Comparison of ENCODE assay signal across 8 mouse cellular contexts in genomic region chr12:59039971-59040844, GRCm38 (mm10). TPM values are rescaled to one million over a fixed set of nuclear protein-coding genes. Genes with fewer than 3 reads are reported as not detected.
DNase-seq lines count a peak whose midpoint lies in the region; ATAC-seq and TF ChIP-seq lines count a peak whose summit lies in the region.

No protein-coding gene starts in this region.

- H3K9ac ChIP-seq in limb, embryonic 12.5 days (replicated peaks): no peak overlapping the region; the same call in 1 of the 2 replicates
- no peak overlapping the region for H3K9ac ChIP-seq in midbrain, embryonic 12.5 days (replicated peaks)
- no peak overlapping the region for H3K9ac ChIP-seq in stomach, embryonic 16.5 days (ENCODE audit: low read length)

- TF ChIP-seq CTCF in E14TG2a.4 (conservative IDR thresholded peaks at IDR 0.05; ENCODE audit: low read length): no peak
- TF ChIP-seq CTCF in cerebellum, adult 2 months (IDR thresholded peaks at IDR 0.05; ENCODE audit: borderline replicate concordance, insufficient read depth, low read depth, low read length): no peak

- peaks cover 32% of the 10 kb centered on the region for H3K36me3 ChIP-seq in E14TG2a.4 (ENCODE audit: insufficient read depth, low read length)
- peaks cover 38% of the 10 kb centered on the region for H3K36me3 ChIP-seq in forebrain, embryonic 10.5 days (replicated peaks)
- peaks cover 41% of the 10 kb centered on the region for H3K36me3 ChIP-seq in hindbrain, embryonic 10.5 days
- peaks cover 34% of the 10 kb centered on the region for H3K36me3 ChIP-seq in limb, embryonic 12.5 days
- H3K36me3 ChIP-seq in midbrain, embryonic 12.5 days: peaks cover 30% of the 10 kb centered on the region
- H3K36me3 ChIP-seq in stomach, embryonic 16.5 days (ENCODE audit: control insufficient read depth, insufficient read depth, low read length): 0 out of 2 replicates have a peak, but pooled peaks cover 6% of the 10 kb centered on the region

- no peaks in the 10 kb centered on the region for H3K9me3 ChIP-seq in E14TG2a.4 (ENCODE audit: low read length)
- no peaks in the 10 kb centered on the region for H3K9me3 ChIP-seq in forebrain, embryonic 10.5 days
- no peaks in the 10 kb centered on the region for H3K9me3 ChIP-seq in hindbrain, embryonic 10.5 days
- no peaks in the 10 kb centered on the region for H3K9me3 ChIP-seq in limb, embryonic 12.5 days
- no peaks in the 10 kb centered on the region for H3K9me3 ChIP-seq in midbrain, embryonic 12.5 days
- H3K9me3 ChIP-seq in stomach, embryonic 16.5 days (replicated peaks; ENCODE audit: control insufficient read depth, low read length): no peaks in the 10 kb centered on the region

- 2% methylated on average over 23 of the region's 23 CpGs for WGBS in forebrain, embryonic 10.5 days
- WGBS in hindbrain, embryonic 10.5 days: 2% methylated on average over 23 of the region's 23 CpGs
- WGBS in limb, embryonic 12.5 days: 4% methylated on average over 23 of the region's 23 CpGs
- WGBS in midbrain, embryonic 12.5 days: 3% methylated on average over 23 of the region's 23 CpGs
- WGBS in stomach, embryonic 16.5 days: 9% methylated on average over 23 of the region's 23 CpGs
- 20% methylated on average over 23 of the region's 23 CpGs for WGBS in cerebellum, adult 2 months

- no peak for TF ChIP-seq POLR2A in cerebellum, adult 2 months (IDR thresholded peaks at IDR 0.05; ENCODE audit: borderline replicate concordance, insufficient read depth, low read length)

- peak overlapping the region; percentile 37; the same call in 1 of the 2 replicates for H3K4me2 ChIP-seq in limb, embryonic 12.5 days
- peak overlapping the region; percentile 32 for H3K4me2 ChIP-seq in midbrain, embryonic 12.5 days (replicated peaks)
- peak overlapping the region; percentile 16; the same call in 1 of the 2 replicates for H3K4me2 ChIP-seq in stomach, embryonic 16.5 days (ENCODE audit: low read depth, low read length)

- H3K27ac ChIP-seq in forebrain, embryonic 10.5 days: peak overlapping the region; percentile 97
- H3K27ac ChIP-seq in hindbrain, embryonic 10.5 days: peak overlapping the region; percentile 94
- H3K27ac ChIP-seq in limb, embryonic 12.5 days: peak overlapping the region; percentile 82
- peak overlapping the region; percentile 70 for H3K27ac ChIP-seq in midbrain, embryonic 12.5 days (replicated peaks)
- peak overlapping the region; percentile 78 for H3K27ac ChIP-seq in stomach, embryonic 16.5 days (ENCODE audit: low read length)
- H3K27ac ChIP-seq in cerebellum, adult 2 months (ENCODE audit: insufficient read depth, low read length): no peak overlapping the region

- no peaks in the 10 kb centered on the region for H3K27me3 ChIP-seq in E14TG2a.4 (ENCODE audit: insufficient read depth, low read length)
- H3K27me3 ChIP-seq in forebrain, embryonic 10.5 days (ENCODE audit: poor library complexity, severe bottlenecking): no peaks in the 10 kb centered on the region
- H3K27me3 ChIP-seq in hindbrain, embryonic 10.5 days (ENCODE audit: insufficient read depth, poor library complexity, severe bottlenecking): no peaks in the 10 kb centered on the region
- H3K27me3 ChIP-seq in limb, embryonic 12.5 days: no peaks in the 10 kb centered on the region
- no peaks in the 10 kb centered on the region for H3K27me3 ChIP-seq in midbrain, embryonic 12.5 days
- no peaks in the 10 kb centered on the region for H3K27me3 ChIP-seq in stomach, embryonic 16.5 days (ENCODE audit: control insufficient read depth, insufficient read depth, low read length)
- no peaks in the 10 kb centered on the region for H3K27me3 ChIP-seq in cerebellum, adult 2 months (ENCODE audit: control insufficient read depth, insufficient read depth, low read length)

- DNase-seq in adrenal gland, postnatal 10 days: peak; percentile 67
- peak; percentile 79 for DNase-seq in forebrain, embryonic 10.5 days (ENCODE audit: extremely low spot score, low spot score)
- peak; percentile 79 for DNase-seq in hindbrain, embryonic 10.5 days (ENCODE audit: low spot score)
- no peak for DNase-seq in cerebellum, adult 2 months

- H3K4me1 ChIP-seq in E14TG2a.4 (replicated peaks; ENCODE audit: low read depth, low read length): peaks cover 11% of the 10 kb centered on the region
- H3K4me1 ChIP-seq in forebrain, embryonic 10.5 days: peaks cover 7% of the 10 kb centered on the region
- H3K4me1 ChIP-seq in hindbrain, embryonic 10.5 days (replicated peaks): 0 out of 2 replicates have a peak, but pooled peaks cover 4% of the 10 kb centered on the region
- H3K4me1 ChIP-seq in limb, embryonic 12.5 days (replicated peaks): 0 out of 2 replicates have a peak, but pooled peaks cover 3% of the 10 kb centered on the region
- 0 out of 2 replicates have a peak, but pooled peaks cover 3% of the 10 kb centered on the region for H3K4me1 ChIP-seq in midbrain, embryonic 12.5 days
- H3K4me1 ChIP-seq in stomach, embryonic 16.5 days (ENCODE audit: control insufficient read depth, insufficient read depth, low read length): no peaks in the 10 kb centered on the region
- no peaks in the 10 kb centered on the region for H3K4me1 ChIP-seq in cerebellum, adult 2 months (ENCODE audit: control insufficient read depth, insufficient read depth, low read length)

- 0 out of 2 replicates have a peak overlapping the region, but pooled peaks have one; percentile 41 for H3K4me3 ChIP-seq in E14TG2a.4 (replicated peaks; ENCODE audit: low read length)
- peak overlapping the region; percentile 36 for H3K4me3 ChIP-seq in forebrain, embryonic 10.5 days
- H3K4me3 ChIP-seq in hindbrain, embryonic 10.5 days: peak overlapping the region; percentile 36
- H3K4me3 ChIP-seq in limb, embryonic 12.5 days (replicated peaks): peak overlapping the region; percentile 12; the same call in 1 of the 2 replicates
- H3K4me3 ChIP-seq in midbrain, embryonic 12.5 days: peak overlapping the region; percentile 20
- no peak overlapping the region for H3K4me3 ChIP-seq in stomach, embryonic 16.5 days (replicated peaks; ENCODE audit: low read length)
- H3K4me3 ChIP-seq in cerebellum, adult 2 months (replicated peaks; ENCODE audit: insufficient read depth, low read depth, low read length): no peak overlapping the region

- ATAC-seq in limb, embryonic 12.5 days (ENCODE audit: insufficient number of reproducible peaks, insufficient read depth, low FRiP score, low TSS enrichment, low read depth): peak; percentile 82; the same call in 1 of the 2 replicates
- peak; percentile 87 for ATAC-seq in midbrain, embryonic 12.5 days (ENCODE audit: low FRiP score, low read depth)
- peak; percentile 78 for ATAC-seq in stomach, embryonic 16.5 days (ENCODE audit: insufficient read depth, low FRiP score)

RNA-seq across cellular contexts. Expression of gene Trappc6b, which starts 21.1 kb away (rescaled TPM):
- total RNA-seq in adrenal gland, postnatal 10 days (2021): 10 to 100 TPM; 83.3 to 85.0 TPM
- 65.5 and 66.3 TPM in 2 replicates for polyA plus RNA-seq in forebrain, embryonic 10.5 days (2016; fragmentation: Nextera tagmentation; extraction: Ambion mirVana)
- polyA plus RNA-seq in hindbrain, embryonic 10.5 days (2016; fragmentation: Nextera tagmentation; extraction: Ambion mirVana): 72.6 and 84.8 TPM in 2 replicates
- polyA plus RNA-seq in limb, embryonic 12.5 days (2016; fragmentation: Nextera tagmentation; extraction: Ambion mirVana): 76.1 and 77.7 TPM in 2 replicates
- polyA plus RNA-seq in midbrain, embryonic 12.5 days (2016; fragmentation: Nextera tagmentation; extraction: Ambion mirVana): 113 and 117 TPM in 2 replicates
- polyA plus RNA-seq in stomach, embryonic 16.5 days (2015; fragmentation: Nextera tagmentation; extraction: Ambion mirVana): 80.7 and 90.5 TPM in 2 replicates
- polyA plus RNA-seq in cerebellum, adult 2 months (2012; rRNA removed): 140 and 143 TPM in 2 replicates

RNA-seq across cellular contexts. Expression of gene Pnn, which starts 26.5 kb away (rescaled TPM):
- 10 to 100 TPM; 33.8 to 50.0 TPM for total RNA-seq in adrenal gland, postnatal 10 days (2021)
- polyA plus RNA-seq in forebrain, embryonic 10.5 days (2016; fragmentation: Nextera tagmentation; extraction: Ambion mirVana): 122 and 133 TPM in 2 replicates
- polyA plus RNA-seq in hindbrain, embryonic 10.5 days (2016; fragmentation: Nextera tagmentation; extraction: Ambion mirVana): 68.6 and 105 TPM in 2 replicates
- 124 and 128 TPM in 2 replicates for polyA plus RNA-seq in limb, embryonic 12.5 days (2016; fragmentation: Nextera tagmentation; extraction: Ambion mirVana)
- polyA plus RNA-seq in midbrain, embryonic 12.5 days (2016; fragmentation: Nextera tagmentation; extraction: Ambion mirVana): 109 and 122 TPM in 2 replicates
- 84.1 and 85.6 TPM in 2 replicates for polyA plus RNA-seq in stomach, embryonic 16.5 days (2015; fragmentation: Nextera tagmentation; extraction: Ambion mirVana)
- 81.3 and 81.5 TPM in 2 replicates for polyA plus RNA-seq in cerebellum, adult 2 months (2012; rRNA removed)

RNA-seq across cellular contexts. Expression of gene Gemin2, which starts 27.0 kb away (rescaled TPM):
- 10 to 100 TPM; 11.1 to 13.5 TPM for total RNA-seq in adrenal gland, postnatal 10 days (2021)
- 42.3 and 42.8 TPM in 2 replicates for polyA plus RNA-seq in forebrain, embryonic 10.5 days (2016; fragmentation: Nextera tagmentation; extraction: Ambion mirVana)
- polyA plus RNA-seq in hindbrain, embryonic 10.5 days (2016; fragmentation: Nextera tagmentation; extraction: Ambion mirVana): 28.7 and 38.0 TPM in 2 replicates
- 45.9 and 47.0 TPM in 2 replicates for polyA plus RNA-seq in limb, embryonic 12.5 days (2016; fragmentation: Nextera tagmentation; extraction: Ambion mirVana)
- polyA plus RNA-seq in midbrain, embryonic 12.5 days (2016; fragmentation: Nextera tagmentation; extraction: Ambion mirVana): 24.9 and 26.4 TPM in 2 replicates
- 21.3 and 25.7 TPM in 2 replicates for polyA plus RNA-seq in stomach, embryonic 16.5 days (2015; fragmentation: Nextera tagmentation; extraction: Ambion mirVana)
- polyA plus RNA-seq in cerebellum, adult 2 months (2012; rRNA removed): 8.0 and 9.3 TPM in 2 replicates

RNA-seq across cellular contexts. Expression of gene Sec23a, which starts 28.4 kb away (rescaled TPM):
- total RNA-seq in adrenal gland, postnatal 10 days (2021): 10 to 100 TPM; 45.3 to 45.6 TPM
- 54.7 and 56.3 TPM in 2 replicates for polyA plus RNA-seq in forebrain, embryonic 10.5 days (2016; fragmentation: Nextera tagmentation; extraction: Ambion mirVana)
- polyA plus RNA-seq in hindbrain, embryonic 10.5 days (2016; fragmentation: Nextera tagmentation; extraction: Ambion mirVana): 58.5 and 67.8 TPM in 2 replicates
- polyA plus RNA-seq in limb, embryonic 12.5 days (2016; fragmentation: Nextera tagmentation; extraction: Ambion mirVana): 89.8 and 95.9 TPM in 2 replicates
- 94.6 and 96.5 TPM in 2 replicates for polyA plus RNA-seq in midbrain, embryonic 12.5 days (2016; fragmentation: Nextera tagmentation; extraction: Ambion mirVana)
- 79.6 and 80.8 TPM in 2 replicates for polyA plus RNA-seq in stomach, embryonic 16.5 days (2015; fragmentation: Nextera tagmentation; extraction: Ambion mirVana)
- polyA plus RNA-seq in cerebellum, adult 2 months (2012; rRNA removed): 48.4 and 48.5 TPM in 2 replicates

RNA-seq across cellular contexts. Expression of gene Mia2, which starts 55.4 kb away (rescaled TPM):
- 10 to 100 TPM; 86.8 to 88.6 TPM for total RNA-seq in adrenal gland, postnatal 10 days (2021)
- polyA plus RNA-seq in forebrain, embryonic 10.5 days (2016; fragmentation: Nextera tagmentation; extraction: Ambion mirVana): 43.8 and 46.3 TPM in 2 replicates
- 34.8 and 43.4 TPM in 2 replicates for polyA plus RNA-seq in hindbrain, embryonic 10.5 days (2016; fragmentation: Nextera tagmentation; extraction: Ambion mirVana)
- 65.0 and 72.8 TPM in 2 replicates for polyA plus RNA-seq in limb, embryonic 12.5 days (2016; fragmentation: Nextera tagmentation; extraction: Ambion mirVana)
- 47.8 and 52.2 TPM in 2 replicates for polyA plus RNA-seq in midbrain, embryonic 12.5 days (2016; fragmentation: Nextera tagmentation; extraction: Ambion mirVana)
- polyA plus RNA-seq in stomach, embryonic 16.5 days (2015; fragmentation: Nextera tagmentation; extraction: Ambion mirVana): 76.4 and 79.6 TPM in 2 replicates
- 59.2 and 59.8 TPM in 2 replicates for polyA plus RNA-seq in cerebellum, adult 2 months (2012; rRNA removed)

Comparison
In these comparisons a context has a peak if more than half of its experiments do, and no peak if none do; other contexts are left out.
1. H3K4me3 ChIP-seq: peak in E14TG2a.4 (single experiment), forebrain, embryonic 10.5 days (single experiment), hindbrain, embryonic 10.5 days (single experiment), limb, embryonic 12.5 days (single experiment) and midbrain, embryonic 12.5 days (single experiment); none in stomach, embryonic 16.5 days (single experiment) and cerebellum, adult 2 months (single experiment).
2. DNase-seq: peak in adrenal gland, postnatal 10 days (single experiment), forebrain, embryonic 10.5 days (single experiment) and hindbrain, embryonic 10.5 days (single experiment); none in cerebellum, adult 2 months (0 of 2).
3. Peak in every context shown above with its lines, with median percentiles within 50 percentile points of each other: ATAC-seq and H3K4me2 ChIP-seq.